Mouse (Mus musculus) cerebellum, adult 2 months (tissue): ENCODE data around the gene Ubxn6.

ENCODE experiments used
- CTCF ChIP-seq: fragments of 200-500 bp; IDR thresholded peaks from 2 replicates; pipeline ENCODE4 v1.5.1; 2011; ENCODE audit warnings: low read depth, mild to moderate bottlenecking, control low read depth, low read length, moderate library complexity, borderline replicate concordance; ENCODE audit not compliant: insufficient read depth
- POLR2A ChIP-seq: fragments of 200-500 bp; IDR thresholded peaks from 2 replicates; pipeline ENCODE4 v1.6.1; 2011; ENCODE audit warnings: low read length, control low read depth, borderline replicate concordance; ENCODE audit not compliant: insufficient read depth

DNA sequence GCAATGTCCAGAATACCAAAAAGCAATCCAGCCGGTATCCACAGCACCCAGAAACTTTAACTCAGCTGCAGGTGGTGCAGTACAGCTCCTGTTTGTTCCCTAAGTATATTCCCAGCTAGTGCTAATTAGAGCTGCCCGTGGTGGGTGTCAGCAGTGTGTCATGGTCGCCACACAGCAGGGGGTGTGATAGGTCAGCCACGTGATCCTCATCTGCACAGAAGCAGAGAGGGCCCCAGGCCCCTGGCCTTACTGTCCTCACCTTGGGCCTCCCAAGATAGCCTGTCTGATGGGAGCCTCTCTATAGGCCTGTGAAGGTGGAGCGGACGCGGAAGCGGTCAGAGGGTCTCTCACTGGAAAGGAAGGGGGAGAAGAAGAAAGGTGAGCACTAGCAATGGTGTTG, 23.4 kb upstream of the Ubxn6 start:
- no peak for TF ChIP-seq CTCF
- no peak for TF ChIP-seq POLR2A
